Mouse (Mus musculus) E14TG2a.4 (cell line): ENCODE data around the gene U2surp.

Experiments
- CTCF ChIP-seq: conservative IDR thresholded peaks from 2 replicates; pipeline ENCODE4 v1.5.1; 2014; ENCODE audit warnings: low read length
- NANOG ChIP-seq: IDR thresholded peaks from 2 replicates; pipeline ENCODE4 v1.6.1; 2014; ENCODE audit warnings: borderline replicate concordance, low read length, mixed read lengths

- TF ChIP-seq CTCF (no peak), NANOG (no peak)
Measured at GRCm38 (mm10) chr9:95531144-95531543, 19.3 kb upstream of the U2surp start.
